Mouse (Mus musculus) testis, postnatal 10 days (tissue): Measurements from ENCODE around the gene Myo7a.

Experiments used
- DNase-seq: peaks from one replicate; pipeline ENCODE4 v3.0.0; 2021; ENCODE audit warnings: low spot score

Gene Myo7a

GRCm38 (mm10) chr7:98102488-98102887 lies 16.8 kb downstream of the Myo7a start:
- DNase-seq: no peak

- DNase-seq: peak; percentile 57
Measured at GRCm38 (mm10) chr7:98097557-98097956, 21.8 kb downstream of the Myo7a start.

DNA sequence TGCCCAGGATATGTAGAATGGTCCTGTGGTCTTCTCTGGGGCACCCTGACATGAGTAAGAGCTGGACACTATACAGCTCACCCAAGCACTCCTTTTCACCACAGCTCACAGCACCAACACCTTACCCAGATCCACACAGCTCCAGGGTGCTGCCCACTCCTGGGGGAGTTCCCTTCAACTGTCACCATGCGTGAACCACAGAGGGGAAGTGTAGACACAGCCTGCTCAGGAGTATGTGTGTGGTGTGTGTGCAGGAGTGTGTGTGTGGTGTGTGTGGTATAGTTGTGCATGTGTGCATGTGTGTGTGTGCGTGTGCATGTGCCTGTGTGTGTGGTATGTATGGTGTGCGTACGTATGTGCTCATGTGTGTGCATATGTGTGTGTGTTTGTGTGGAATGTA lies 23.5 kb downstream of the Myo7a start:
- no peak for DNase-seq

- DNase-seq: no peak
Measured at GRCm38 (mm10) chr7:98086346-98086745, 33.0 kb downstream of the Myo7a start.

- DNase-seq: peak; percentile 67
Measured at GRCm38 (mm10) chr7:98085314-98085713, 34.0 kb downstream of the Myo7a start.

- no peak for DNase-seq
Measured at GRCm38 (mm10) chr7:98084541-98085293, 34.6 kb downstream of the Myo7a start.

DNA sequence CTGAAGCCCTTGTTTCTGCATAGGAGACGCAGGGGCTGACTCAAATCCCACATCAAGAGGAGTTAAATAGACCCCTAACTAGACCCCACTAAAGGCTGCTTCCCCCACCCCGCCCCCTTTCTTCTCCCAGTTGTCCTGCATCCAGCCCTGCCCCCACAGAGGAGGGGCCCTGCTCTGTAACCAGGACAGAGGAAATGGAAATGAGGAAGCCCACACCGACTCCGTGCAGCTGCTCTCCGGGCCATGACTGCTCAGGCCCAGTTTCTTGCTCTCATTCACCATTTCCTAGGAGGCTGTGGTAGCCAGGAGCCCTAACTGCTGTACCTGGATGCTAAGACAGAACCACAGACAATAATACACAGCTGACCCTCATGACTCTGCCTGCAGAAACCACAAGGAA lies 36.9 kb downstream of the Myo7a start:
- no peak for DNase-seq

GRCm38 (mm10) chr7:98077453-98077852 lies 41.9 kb downstream of the Myo7a start:
- DNase-seq: no peak

- peak; percentile 95 for DNase-seq
Measured at GRCm38 (mm10) chr7:98071620-98072019, 47.7 kb downstream of the Myo7a start.

DNA sequence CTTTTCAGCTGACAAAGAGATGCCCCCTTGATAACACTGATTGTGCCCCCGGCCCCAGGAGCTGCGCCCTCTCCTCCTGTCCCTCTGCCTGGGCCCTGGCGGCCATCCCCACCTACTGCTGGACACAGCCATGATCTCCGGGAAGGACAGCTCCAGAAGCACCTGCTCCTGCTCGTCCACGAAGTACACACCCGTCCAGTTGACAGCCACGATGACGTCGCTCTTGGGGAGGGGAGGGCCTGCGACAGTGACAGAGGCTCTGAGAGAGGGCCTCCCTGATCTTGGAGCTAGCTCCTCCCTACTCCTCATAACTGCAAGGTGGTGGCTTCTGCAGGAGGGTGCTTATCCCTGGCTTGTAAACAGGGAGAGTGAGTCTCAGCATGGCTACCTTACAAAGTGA lies 53.1 kb downstream of the Myo7a start:
- no peak for DNase-seq

- DNase-seq: no peak
Measured at GRCm38 (mm10) chr7:98054942-98055341, 64.4 kb downstream of the Myo7a start.

- DNase-seq: no peak
Measured at GRCm38 (mm10) chr7:98054461-98054860, 64.9 kb downstream of the Myo7a start.

DNA sequence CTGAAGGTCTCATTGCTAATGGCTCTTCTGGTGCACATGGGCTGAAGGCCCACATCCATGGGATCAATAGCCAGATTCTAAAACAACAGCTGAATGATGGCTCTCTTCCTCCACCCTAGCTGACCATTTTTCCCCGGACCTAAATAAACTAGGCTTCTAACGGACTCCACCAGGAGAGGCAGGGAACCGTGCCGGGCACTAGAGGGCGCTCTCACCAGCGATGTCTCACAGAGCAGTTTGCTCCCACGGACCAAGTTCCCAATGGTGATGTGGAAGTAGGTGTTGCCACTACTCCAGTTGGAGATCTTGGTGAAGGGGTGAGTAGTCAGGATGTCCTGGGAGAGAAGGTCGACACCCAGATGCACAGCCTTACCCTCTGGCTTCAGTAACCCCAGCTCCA lies 67.3 kb downstream of the Myo7a start:
- DNase-seq: peak; percentile 88

DNA sequence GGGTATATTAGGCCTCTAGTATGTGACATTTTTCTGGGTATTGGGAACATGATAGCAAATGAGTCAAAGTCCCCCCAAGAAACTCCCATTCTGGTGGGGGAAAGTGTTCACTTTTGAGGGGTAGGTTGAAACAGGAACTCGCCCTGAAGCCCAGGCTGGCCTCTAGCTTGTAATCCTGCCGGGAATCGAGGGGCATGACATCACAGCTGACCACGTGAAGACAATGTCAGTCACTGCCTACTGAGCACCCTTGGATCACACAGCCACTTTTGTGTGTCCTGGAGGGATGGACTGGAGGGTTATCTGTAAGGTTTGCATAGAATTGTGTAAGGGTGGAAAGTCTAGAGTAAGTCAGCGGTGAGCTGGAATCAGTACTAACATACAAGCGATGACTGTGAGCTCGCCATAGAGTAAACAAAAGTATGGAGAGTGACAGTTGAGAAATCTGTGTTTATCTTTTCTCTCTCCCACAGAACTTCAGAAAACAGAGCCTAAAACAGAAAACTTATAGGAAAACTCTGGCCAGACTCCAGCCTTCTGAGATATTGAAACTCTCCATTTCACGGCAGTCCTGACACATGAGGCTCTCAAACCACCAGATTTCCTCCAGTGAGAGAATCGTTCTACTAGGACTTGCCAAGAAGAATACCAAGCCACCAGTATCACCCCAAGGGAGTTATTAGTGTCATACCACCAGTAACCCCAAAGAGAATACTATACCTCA lies 71.1 kb downstream of the Myo7a start:
- DNase-seq: no peak

DNA sequence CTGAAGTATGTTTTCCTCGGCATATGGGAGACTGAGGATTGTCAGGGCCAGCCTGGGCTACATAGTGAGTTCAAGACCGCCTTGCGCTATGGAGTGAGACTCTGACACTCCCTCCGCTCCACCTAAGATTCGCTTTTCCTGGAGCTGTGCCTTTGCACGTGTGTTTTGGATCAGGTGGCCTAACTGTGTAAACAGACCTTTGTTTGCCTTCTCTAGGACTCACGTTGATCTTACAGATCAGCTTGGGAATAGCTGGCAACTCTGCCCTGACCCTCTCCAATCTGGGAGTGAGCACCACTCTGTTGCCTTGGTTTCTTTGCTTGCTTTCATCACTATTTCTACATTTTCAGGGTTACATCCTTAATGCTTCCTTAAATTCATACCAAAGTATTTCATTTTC lies 116.7 kb downstream of the Myo7a start:
- DNase-seq: no peak
